Comparison of ENCODE assay signal across 14 mouse cellular contexts in the genomic region with DNA sequence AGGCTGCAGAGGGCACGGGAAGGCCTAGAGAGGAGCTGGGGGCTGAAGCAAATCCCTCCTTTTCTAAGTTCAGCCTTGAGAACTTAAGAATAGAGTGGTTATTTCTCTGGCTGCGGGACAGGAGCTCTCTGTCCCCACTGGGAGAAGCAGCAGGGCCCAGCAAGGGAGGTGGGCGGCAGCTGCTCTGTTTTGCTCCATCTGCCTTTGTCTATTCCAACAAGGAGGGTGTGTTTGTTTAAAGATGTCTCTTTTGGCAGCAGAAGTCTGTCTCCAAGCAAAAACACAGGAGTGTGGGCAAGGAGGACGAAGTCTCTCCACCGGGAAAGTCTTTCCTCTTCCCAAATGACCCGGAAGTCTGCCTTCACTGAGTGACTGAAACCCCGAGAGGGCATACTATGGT. TPM values are rescaled to one million over a fixed set of nuclear protein-coding genes. Genes with fewer than 3 reads are reported as not detected.
A peak's percentile ranks its signal among the peaks of the same experiment; 100 is the strongest.
DNase-seq lines count a peak whose midpoint lies in the region; ATAC-seq and TF ChIP-seq lines count a peak whose summit lies in the region.
"Had no signal": no experiment of that assay in that cellular context is flagged by ENCODE, and none has a peak within 500 bp of the region (broad histone marks: within the 10 kb centered on the region; RNA-seq: fewer than 3 reads in every experiment).

No protein-coding gene starts in this region.

- 81% methylated on average over 7 of the region's 7 CpGs for WGBS in embryonic facial prominence, embryonic 10.5 days
- 88% methylated on average over 7 of the region's 7 CpGs for WGBS in limb, embryonic 10.5 days
- 62% methylated on average over 7 of the region's 7 CpGs for WGBS in midbrain, postnatal 0 days

- H3K27ac ChIP-seq in layer of hippocampus, adult 2 months: no peak overlapping the region
- H3K27ac ChIP-seq in embryonic facial prominence, embryonic 10.5 days (replicated peaks): 0 out of 2 replicates have a peak overlapping the region, but pooled peaks have one; percentile 26
- peak overlapping the region; percentile 25; the same call in 1 of the 2 replicates for H3K27ac ChIP-seq in limb, embryonic 10.5 days
- no peak overlapping the region for H3K27ac ChIP-seq in midbrain, postnatal 0 days (ENCODE audit: low read depth, low read length)
- H3K27ac ChIP-seq: hindbrain, embryonic 15.5 days; limb, embryonic 15.5 days; neural tube, embryonic 12.5 days had no signal

- DNase-seq in frontal cortex, postnatal 25 days (ENCODE audit: low spot score in 2 of 2): no peak
- peak; percentile 50 to 56 for DNase-seq in layer of hippocampus, adult 2 months (ENCODE audit: low spot score in 2 of 2)
- no peak for DNase-seq in layer of hippocampus, postnatal 25 days (ENCODE audit: extremely low spot score in 1 of 2, low spot score in 1 of 2)
- DNase-seq in embryonic facial prominence, embryonic 10.5 days (ENCODE audit: low spot score): no peak
- DNase-seq in limb, embryonic 10.5 days (ENCODE audit: low spot score): no peak
- DNase-seq in neural tube, embryonic 10.5 days (ENCODE audit: extremely low spot score, low spot score): no peak
- no peak for DNase-seq in midbrain, postnatal 0 days (ENCODE audit: low spot score)
- DNase-seq: cerebellum, postnatal 36 days; kidney, postnatal 14 days; retina, postnatal 1 day had no signal

- H3K4me2 ChIP-seq in midbrain, postnatal 0 days (ENCODE audit: low read depth, low read length, poor library complexity, severe bottlenecking): no peak overlapping the region
- H3K4me2 ChIP-seq: hindbrain, embryonic 15.5 days; limb, embryonic 15.5 days; neural tube, embryonic 12.5 days had no signal

- peaks cover 49% of the 10 kb centered on the region for H3K4me1 ChIP-seq in embryonic facial prominence, embryonic 10.5 days
- H3K4me1 ChIP-seq in limb, embryonic 10.5 days: peaks cover 25% of the 10 kb centered on the region
- no peaks in the 10 kb centered on the region for H3K4me1 ChIP-seq in midbrain, postnatal 0 days (ENCODE audit: insufficient read depth, low read length)

- peaks cover 12% of the 10 kb centered on the region; the same call in 1 of the 2 replicates for H3K9me3 ChIP-seq in embryonic facial prominence, embryonic 10.5 days
- H3K9me3 ChIP-seq in limb, embryonic 10.5 days (replicated peaks): no peaks in the 10 kb centered on the region
- no peaks in the 10 kb centered on the region for H3K9me3 ChIP-seq in midbrain, postnatal 0 days (ENCODE audit: low read length)
- H3K9me3 ChIP-seq: hindbrain, embryonic 15.5 days; limb, embryonic 15.5 days; neural tube, embryonic 12.5 days had no signal

- no peak overlapping the region for H3K9ac ChIP-seq in midbrain, postnatal 0 days (replicated peaks; ENCODE audit: low read length, poor library complexity, severe bottlenecking)
- H3K9ac ChIP-seq: hindbrain, embryonic 15.5 days; limb, embryonic 15.5 days; neural tube, embryonic 12.5 days had no signal

- TF ChIP-seq CTCF in layer of hippocampus, adult 2 months (conservative IDR thresholded peaks at IDR 0.05): no peak
- no peak for TF ChIP-seq CTCF in midbrain, postnatal 0 days (IDR thresholded peaks at IDR 0.05)

- no peak overlapping the region for H3K4me3 ChIP-seq in layer of hippocampus, adult 2 months
- H3K4me3 ChIP-seq in embryonic facial prominence, embryonic 10.5 days: no peak overlapping the region
- no peak overlapping the region for H3K4me3 ChIP-seq in limb, embryonic 10.5 days
- H3K4me3 ChIP-seq in midbrain, postnatal 0 days (ENCODE audit: low read depth, low read length): no peak overlapping the region
- H3K4me3 ChIP-seq: hindbrain, embryonic 15.5 days; limb, embryonic 15.5 days; neural tube, embryonic 12.5 days had no signal

- 0 out of 2 replicates have a peak, but pooled peaks cover 5% of the 10 kb centered on the region for H3K36me3 ChIP-seq in embryonic facial prominence, embryonic 10.5 days (replicated peaks)
- H3K36me3 ChIP-seq in limb, embryonic 10.5 days: no peaks in the 10 kb centered on the region
- H3K36me3 ChIP-seq in midbrain, postnatal 0 days (ENCODE audit: insufficient read depth, low read length): no peaks in the 10 kb centered on the region
- H3K36me3 ChIP-seq: hindbrain, embryonic 15.5 days; limb, embryonic 15.5 days; neural tube, embryonic 12.5 days had no signal

- no peaks in the 10 kb centered on the region for H3K27me3 ChIP-seq in embryonic facial prominence, embryonic 10.5 days (replicated peaks; ENCODE audit: low read depth, poor library complexity, severe bottlenecking)
- no peaks in the 10 kb centered on the region for H3K27me3 ChIP-seq in limb, embryonic 10.5 days (ENCODE audit: low read depth, poor library complexity, severe bottlenecking)
- no peaks in the 10 kb centered on the region for H3K27me3 ChIP-seq in midbrain, postnatal 0 days (ENCODE audit: insufficient read depth, low read length)
- H3K27me3 ChIP-seq: hindbrain, embryonic 15.5 days; limb, embryonic 15.5 days; neural tube, embryonic 12.5 days had no signal

- peak; percentile 81 for ATAC-seq in frontal cortex, adult (ENCODE audit: low TSS enrichment)
- ATAC-seq in midbrain, postnatal 0 days (ENCODE audit: low FRiP score): no peak

RNA-seq across cellular contexts. Expression of a gene that starts 18.8 kb away (rescaled TPM):
- 10 to 100 TPM; 12.4 to 15.4 TPM for total RNA-seq in layer of hippocampus, adult 2 months (2021)
- 10 to 100 TPM; 11.7 to 14.6 TPM for total RNA-seq in layer of hippocampus, postnatal 25 days (2021)
- polyA plus RNA-seq in embryonic facial prominence, embryonic 10.5 days (2016; fragmentation: Nextera tagmentation; extraction: Ambion mirVana): 12.7 and 15.5 TPM in 2 replicates
- polyA plus RNA-seq in limb, embryonic 10.5 days (2016; fragmentation: Nextera tagmentation; extraction: Ambion mirVana): 10.3 and 13.4 TPM in 2 replicates
- 48.5 and 54.2 TPM in 2 replicates for total RNA-seq in midbrain, postnatal 0 days (2014; rRNA removed)
- 17.6 and 22.3 TPM in 2 replicates for polyA plus RNA-seq in midbrain, postnatal 0 days (2015; fragmentation: Nextera tagmentation; extraction: Ambion mirVana)

Comparison
In these comparisons a context has a peak if more than half of its experiments do, and no peak if none do; other contexts are left out.
1. DNase-seq: peak in layer of hippocampus, adult 2 months (2 of 2); none in frontal cortex, postnatal 25 days (0 of 2), layer of hippocampus, postnatal 25 days (0 of 2), embryonic facial prominence, embryonic 10.5 days (single experiment), limb, embryonic 10.5 days (single experiment), neural tube, embryonic 10.5 days (single experiment) and midbrain, postnatal 0 days (single experiment).
2. H3K27ac ChIP-seq: peak in embryonic facial prominence, embryonic 10.5 days (single experiment) and limb, embryonic 10.5 days (single experiment); none in layer of hippocampus, adult 2 months (single experiment) and midbrain, postnatal 0 days (single experiment).